ENCODE assay signal across 24 mouse cellular contexts in genomic region chr11:84821131-84821770, GRCm38 (mm10). TPM values are rescaled to one million over a fixed set of nuclear protein-coding genes. Genes with fewer than 3 reads are reported as not detected.
DNase-seq lines count a peak whose midpoint lies in the region; ATAC-seq and TF ChIP-seq lines count a peak whose summit lies in the region.
"Had no signal": no experiment of that assay in that cellular context is flagged by ENCODE, and none has a peak within 500 bp of the region (broad histone marks: within the 10 kb centered on the region; RNA-seq: fewer than 3 reads in every experiment).

No protein-coding gene starts in this region.

- H3K9me3 ChIP-seq in heart, embryonic 10.5 days = no peaks in the 10 kb centered on the region
- peaks cover 2% of the 10 kb centered on the region; the same call in 1 of the 2 replicates for H3K9me3 ChIP-seq in G1E (replicated peaks)
- no peaks in the 10 kb centered on the region for H3K9me3 ChIP-seq in liver, embryonic 14.5 days (ENCODE audit: control insufficient read depth, low read length)
- H3K9me3 ChIP-seq: embryonic facial prominence, embryonic 13.5 days; heart, embryonic 15.5 days; limb, embryonic 10.5 days; midbrain, embryonic 15.5 days; neural tube, embryonic 12.5 days had no signal

- WGBS in heart, embryonic 10.5 days = 85% methylated on average over 9 of the region's 9 CpGs
- 90% methylated on average over 9 of the region's 9 CpGs for WGBS in bone marrow, adult 2 months
- WGBS in liver, embryonic 14.5 days (ENCODE audit: insufficient replicate concordance) = 79% methylated on average over 9 of the region's 9 CpGs

- DNase-seq in heart, embryonic 10.5 days (ENCODE audit: low spot score) = peak; percentile 77
- DNase-seq in heart, postnatal 14 days = no peak
- no peak for DNase-seq in G1E (ENCODE audit: low spot score)
- DNase-seq in liver, embryonic 14.5 days (ENCODE audit: low read depth in 3 of 3, low spot score in 3 of 3) = no peak
- DNase-seq in layer of hippocampus, postnatal 36 days = no peak
- DNase-seq in embryo, embryonic 10 days (ENCODE audit: low spot score) = no peak
- DNase-seq: adrenal gland, postnatal 14 days; cerebellum, postnatal 25 days; embryo, embryonic 11 days; retina, postnatal 1 day; right cerebral cortex, postnatal 25 days; spleen, adult 18-20 months; thymus, postnatal 36 days had no signal

- H3K27me3 ChIP-seq in heart, embryonic 10.5 days (ENCODE audit: insufficient read depth, poor library complexity, severe bottlenecking) = peaks cover 15% of the 10 kb centered on the region
- no peaks in the 10 kb centered on the region for H3K27me3 ChIP-seq in G1E (ENCODE audit: insufficient read depth, low read length)
- H3K27me3 ChIP-seq in liver, embryonic 14.5 days (ENCODE audit: control insufficient read depth, insufficient read depth, low read length) = no peaks in the 10 kb centered on the region
- H3K27me3 ChIP-seq: embryonic facial prominence, embryonic 13.5 days; heart, embryonic 15.5 days; midbrain, embryonic 15.5 days; neural tube, embryonic 12.5 days had no signal

- intact Hi-C loops in heart, postnatal 14 days (cut with DNase I) = loop anchor here (5.0 kb wide), 1 partner anchor 309 kb away; the partner anchor contains the start of gene Aatf

- peaks cover 60% of the 10 kb centered on the region for H3K4me1 ChIP-seq in heart, embryonic 10.5 days
- peaks cover 93% of the 10 kb centered on the region for H3K4me1 ChIP-seq in G1E (ENCODE audit: insufficient read depth, low read depth, low read length)
- H3K4me1 ChIP-seq in bone marrow, adult 2 months (ENCODE audit: control insufficient read depth, insufficient read depth, low read length) = peaks cover 2% of the 10 kb centered on the region
- H3K4me1 ChIP-seq in liver, embryonic 14.5 days (replicated peaks; ENCODE audit: control insufficient read depth in 2 of 2, insufficient read depth in 2 of 2, low read length in 1 of 2) = peaks cover 48 to 71% of the 10 kb centered on the region in 2 experiments

- peak overlapping the region; percentile 96 for H3K9ac ChIP-seq in liver, embryonic 14.5 days (replicated peaks)
- H3K9ac ChIP-seq: embryonic facial prominence, embryonic 13.5 days; heart, embryonic 15.5 days; midbrain, embryonic 15.5 days; neural tube, embryonic 12.5 days had no signal

- TF ChIP-seq EP300 in liver, embryonic 14.5 days (IDR thresholded peaks at IDR 0.05; ENCODE audit: low read depth) = no peak

- no peak overlapping the region for H3K4me3 ChIP-seq in heart, embryonic 10.5 days
- peak overlapping the region; percentile 28; the same call in 1 of the 2 replicates for H3K4me3 ChIP-seq in G1E (ENCODE audit: low read depth, low read length)
- peak overlapping the region; percentile 6 for H3K4me3 ChIP-seq in bone marrow, adult 2 months (replicated peaks; ENCODE audit: control insufficient read depth, low read depth, low read length)
- H3K4me3 ChIP-seq in liver, embryonic 14.5 days (ENCODE audit: insufficient read depth in 1 of 2, low read depth in 2 of 2, low read length in 2 of 2) = peak overlapping the region; percentile 79 to 96
- H3K4me3 ChIP-seq: embryonic facial prominence, embryonic 13.5 days; heart, embryonic 15.5 days; limb, embryonic 10.5 days; midbrain, embryonic 15.5 days; neural tube, embryonic 12.5 days had no signal

- no peak for TF ChIP-seq POLR2A in bone marrow, adult 2 months (IDR thresholded peaks at IDR 0.05; ENCODE audit: borderline replicate concordance, control insufficient read depth, low read depth, low read length)

- TF ChIP-seq CTCF in G1E (IDR thresholded peaks at IDR 0.05; ENCODE audit: low read depth, low read length) = no peak
- no peak for TF ChIP-seq CTCF in bone marrow, adult 2 months (IDR thresholded peaks at IDR 0.05; ENCODE audit: control insufficient read depth, insufficient read depth, low read length)
- no peak for TF ChIP-seq CTCF in liver, embryonic 14.5 days (IDR thresholded peaks at IDR 0.05; ENCODE audit: low read depth)

- peak overlapping the region; percentile 96 for H3K4me2 ChIP-seq in liver, embryonic 14.5 days (ENCODE audit: low read depth)
- H3K4me2 ChIP-seq: embryonic facial prominence, embryonic 13.5 days; heart, embryonic 15.5 days; midbrain, embryonic 15.5 days; neural tube, embryonic 12.5 days had no signal

- no peak for ATAC-seq in G1E (ENCODE audit: extremely low read depth, insufficient number of reproducible peaks, low FRiP score, poor library complexity, severe bottlenecking)
- no peak for ATAC-seq in liver, embryonic 14.5 days (ENCODE audit: insufficient read depth)
- ATAC-seq: forebrain, embryonic 14.5 days; intestine, postnatal 0 days; lung, postnatal 0 days; midbrain, embryonic 15.5 days had no signal

- peaks cover 19% of the 10 kb centered on the region for H3K36me3 ChIP-seq in heart, embryonic 10.5 days
- peaks cover 67% of the 10 kb centered on the region for H3K36me3 ChIP-seq in G1E (replicated peaks)
- peaks cover 72% of the 10 kb centered on the region for H3K36me3 ChIP-seq in liver, embryonic 14.5 days (replicated peaks; ENCODE audit: control insufficient read depth, insufficient read depth, low read depth)
- H3K36me3 ChIP-seq: midbrain, embryonic 15.5 days; neural tube, embryonic 12.5 days had no signal

- peak overlapping the region; percentile 49; the same call in 1 of the 2 replicates for H3K27ac ChIP-seq in heart, embryonic 10.5 days
- H3K27ac ChIP-seq in bone marrow, adult 2 months (ENCODE audit: control insufficient read depth, insufficient read depth, low read depth, low read length, poor library complexity) = peak overlapping the region; percentile 52
- peak overlapping the region; percentile 99 for H3K27ac ChIP-seq in liver, embryonic 14.5 days
- H3K27ac ChIP-seq: embryonic facial prominence, embryonic 13.5 days; heart, embryonic 15.5 days; kidney, postnatal 0 days; limb, embryonic 10.5 days; macrophage; midbrain, embryonic 15.5 days; neural tube, embryonic 12.5 days had no signal

RNA-seq across cellular contexts. Expression of gene Mrm1, which starts 1.9 kb away (rescaled TPM):
- polyA plus RNA-seq in heart, embryonic 10.5 days (2016; fragmentation: Nextera tagmentation; extraction: Ambion mirVana) = 12.7 and 15.7 TPM in 2 replicates
- total RNA-seq in heart, postnatal 14 days (2021) = 10 to 100 TPM; 16.6 to 22.8 TPM
- 10.0 and 14.1 TPM in 2 replicates for total RNA-seq in G1E (2014; fragmentation: Nextera tagmentation)
- 8.0 and 10.7 TPM in 2 replicates for total RNA-seq in G1E (2017)
- polyA plus RNA-seq in G1E (2012) = 9.8 and 10.5 TPM in 2 replicates
- polyA plus RNA-seq in bone marrow, adult 2 months (2011; ENCODE audit: insufficient read depth, insufficient read length, low replicate concordance, missing spikeins) = 39.1 and 41.7 TPM in 2 replicates
- 19.7 and 32.5 TPM in 2 replicates for polyA plus RNA-seq in liver, embryonic 14.5 days (2012; rRNA removed)
- polyA plus RNA-seq in liver, embryonic 14.5 days (2014; fragmentation: Nextera tagmentation; extraction: Ambion mirVana) = 12.0 and 13.2 TPM in 2 replicates
- total RNA-seq in layer of hippocampus, postnatal 36 days (2021) = 10 to 100 TPM in 1 of 2 experiments, 1 to 10 TPM in 1; 7.9 to 13.3 TPM

RNA-seq across cellular contexts. Expression of gene Dhrs11, which starts 7.5 kb away (rescaled TPM):
- polyA plus RNA-seq in heart, embryonic 10.5 days (2016; fragmentation: Nextera tagmentation; extraction: Ambion mirVana) = 29.3 and 34.3 TPM in 2 replicates
- total RNA-seq in heart, postnatal 14 days (2021) = 100 to 1,000 TPM; 114 to 125 TPM
- total RNA-seq in G1E (2014; fragmentation: Nextera tagmentation) = 36.6 and 180 TPM in 2 replicates
- 12.1 and 16.7 TPM in 2 replicates for total RNA-seq in G1E (2017)
- polyA plus RNA-seq in G1E (2012) = 7.0 and 7.7 TPM in 2 replicates
- polyA plus RNA-seq in bone marrow, adult 2 months (2011; ENCODE audit: insufficient read depth, insufficient read length, low replicate concordance, missing spikeins) = 144 and 158 TPM in 2 replicates
- 210 and 211 TPM in 2 replicates for polyA plus RNA-seq in liver, embryonic 14.5 days (2012; rRNA removed)
- polyA plus RNA-seq in liver, embryonic 14.5 days (2014; fragmentation: Nextera tagmentation; extraction: Ambion mirVana) = 201 and 216 TPM in 2 replicates
- 1 to 10 TPM; 5.3 to 7.6 TPM for total RNA-seq in layer of hippocampus, postnatal 36 days (2021)

RNA-seq across cellular contexts. Expression of gene Ggnbp2, which starts 49.4 kb away (rescaled TPM):
- 50.5 and 61.9 TPM in 2 replicates for polyA plus RNA-seq in heart, embryonic 10.5 days (2016; fragmentation: Nextera tagmentation; extraction: Ambion mirVana)
- 10 to 100 TPM; 49.6 to 55.7 TPM for total RNA-seq in heart, postnatal 14 days (2021)
- total RNA-seq in G1E (2014; fragmentation: Nextera tagmentation) = 170 and 191 TPM in 2 replicates
- 127 and 156 TPM in 2 replicates for total RNA-seq in G1E (2017)
- polyA plus RNA-seq in G1E (2012) = 126 and 142 TPM in 2 replicates
- 67.9 and 113 TPM in 2 replicates for polyA plus RNA-seq in bone marrow, adult 2 months (2011; ENCODE audit: insufficient read depth, insufficient read length, low replicate concordance, missing spikeins)
- polyA plus RNA-seq in liver, embryonic 14.5 days (2012; rRNA removed) = 37.4 and 63.7 TPM in 2 replicates
- polyA plus RNA-seq in liver, embryonic 14.5 days (2014; fragmentation: Nextera tagmentation; extraction: Ambion mirVana) = 48.5 and 52.9 TPM in 2 replicates
- 10 to 100 TPM; 82.3 to 84.1 TPM for total RNA-seq in layer of hippocampus, postnatal 36 days (2021)

RNA-seq across cellular contexts. Expression of gene Myo19, which starts 58.7 kb away (rescaled TPM):
- 10.1 and 10.6 TPM in 2 replicates for polyA plus RNA-seq in heart, embryonic 10.5 days (2016; fragmentation: Nextera tagmentation; extraction: Ambion mirVana)
- 10 to 100 TPM; 10.6 to 10.7 TPM for total RNA-seq in heart, postnatal 14 days (2021)
- total RNA-seq in G1E (2014; fragmentation: Nextera tagmentation) (8.5 and 8.9 TPM in 2 replicates), G1E (2017) (5.2 and 6.0 TPM in 2 replicates)
- polyA plus RNA-seq in G1E (2012) = 15.5 and 22.6 TPM in 2 replicates
- polyA plus RNA-seq in bone marrow, adult 2 months (2011; ENCODE audit: insufficient read depth, insufficient read length, low replicate concordance, missing spikeins) = 4.3 and 8.1 TPM in 2 replicates
- polyA plus RNA-seq in liver, embryonic 14.5 days (2012; rRNA removed) = 6.5 and 6.8 TPM in 2 replicates
- 3.9 and 4.7 TPM in 2 replicates for polyA plus RNA-seq in liver, embryonic 14.5 days (2014; fragmentation: Nextera tagmentation; extraction: Ambion mirVana)
- total RNA-seq in layer of hippocampus, postnatal 36 days (2021) = 1 to 10 TPM; 7.0 to 8.6 TPM

RNA-seq across cellular contexts. Expression of gene Pigw, which starts 58.8 kb away (rescaled TPM):
- polyA plus RNA-seq in heart, embryonic 10.5 days (2016; fragmentation: Nextera tagmentation; extraction: Ambion mirVana) = 2.7 and 2.8 TPM in 2 replicates
- 1 to 10 TPM; 5.3 to 6.0 TPM for total RNA-seq in heart, postnatal 14 days (2021)
- total RNA-seq in G1E (2014; fragmentation: Nextera tagmentation) (13.7 and 19.3 TPM in 2 replicates), G1E (2017) (8.4 and 11.4 TPM in 2 replicates)
- polyA plus RNA-seq in G1E (2012) = 2.2 and 3.4 TPM in 2 replicates
- 2.7 and 2.9 TPM in 2 replicates for polyA plus RNA-seq in bone marrow, adult 2 months (2011; ENCODE audit: insufficient read depth, insufficient read length, low replicate concordance, missing spikeins)
- 3.3 and 4.1 TPM in 2 replicates for polyA plus RNA-seq in liver, embryonic 14.5 days (2012; rRNA removed)
- polyA plus RNA-seq in liver, embryonic 14.5 days (2014; fragmentation: Nextera tagmentation; extraction: Ambion mirVana) = 1.2 and 1.4 TPM in 2 replicates
- total RNA-seq in layer of hippocampus, postnatal 36 days (2021) = 1 to 10 TPM; 8.2 to 8.4 TPM

Comparison
In these comparisons a context has a peak if more than half of its experiments do, and no peak if none do; other contexts are left out.
1. H3K27ac ChIP-seq: peak in every context shown above with its lines; median percentile 99 in liver, embryonic 14.5 days; 52 in bone marrow, adult 2 months; 49 in heart, embryonic 10.5 days.